Mouse (Mus musculus) central nervous system, embryonic 14 days (tissue): ENCODE results near the gene Zfp335. TPM values are rescaled to one million over a fixed set of nuclear protein-coding genes. Genes with fewer than 3 reads are reported as not detected.

Experiments
- polyA plus RNA-seq: library from polyadenylated mRNA; depleted of rRNA; stranded (reverse); fragments of >200 nt; gene quantifications from 2 replicates; pipeline ENCODE4 v1.2.3, GENCODE M21; 2012; rRNA removed

Zfp335 gene
- polyA plus RNA-seq = 38.2 and 41.2 TPM in 2 replicates

DNA sequence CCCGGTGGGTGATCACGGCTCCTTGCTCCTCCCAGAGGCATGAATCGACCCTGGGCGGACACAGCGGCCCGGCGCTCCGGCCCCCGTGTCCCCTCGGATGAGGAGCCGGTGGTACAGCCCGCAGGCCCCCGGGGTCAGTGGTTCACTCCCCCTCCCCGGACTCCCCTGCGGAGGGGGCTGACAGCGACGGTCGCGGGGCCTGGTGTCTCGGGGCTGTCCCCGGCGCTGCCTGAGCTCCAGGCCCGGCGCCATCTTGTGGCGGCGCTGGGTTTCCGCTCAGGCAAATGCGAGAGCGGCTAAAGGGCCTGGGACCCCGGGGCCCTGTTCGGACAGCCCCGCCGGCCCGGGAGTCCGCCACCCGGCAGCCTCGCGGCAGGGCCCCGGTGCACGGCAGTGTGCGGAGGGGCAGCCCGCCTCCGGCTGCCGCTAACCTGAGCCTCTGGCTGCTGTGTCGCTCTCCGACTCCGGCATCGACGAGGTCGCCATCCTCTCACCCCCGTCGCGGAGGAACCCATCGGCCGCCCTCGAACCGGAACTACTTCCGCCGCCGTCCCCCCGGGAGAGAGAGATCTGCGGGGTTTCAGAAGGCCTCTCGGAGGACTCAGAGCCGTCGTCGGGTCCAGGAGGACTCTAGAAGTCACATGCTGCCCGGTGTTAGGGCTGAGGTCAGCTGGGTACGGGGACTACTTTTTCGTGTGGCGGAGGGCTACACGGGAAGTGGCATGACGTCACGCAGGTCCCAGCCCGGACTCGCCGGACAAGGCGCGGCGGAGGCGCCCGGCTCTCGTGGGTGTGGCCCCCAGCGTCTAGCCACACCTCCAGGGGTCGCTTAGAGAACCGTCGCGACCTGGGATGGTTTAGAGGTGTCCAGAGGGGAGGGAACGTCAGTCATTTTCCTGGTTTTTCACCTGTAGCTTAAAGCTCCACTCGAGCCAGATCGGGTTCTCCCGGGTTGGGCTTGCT, at the start of gene Zfp335:
Gene Zfp335, minus strand, starts transcription at position 672 of the 963 bp plus-strand sequence.

DNA sequence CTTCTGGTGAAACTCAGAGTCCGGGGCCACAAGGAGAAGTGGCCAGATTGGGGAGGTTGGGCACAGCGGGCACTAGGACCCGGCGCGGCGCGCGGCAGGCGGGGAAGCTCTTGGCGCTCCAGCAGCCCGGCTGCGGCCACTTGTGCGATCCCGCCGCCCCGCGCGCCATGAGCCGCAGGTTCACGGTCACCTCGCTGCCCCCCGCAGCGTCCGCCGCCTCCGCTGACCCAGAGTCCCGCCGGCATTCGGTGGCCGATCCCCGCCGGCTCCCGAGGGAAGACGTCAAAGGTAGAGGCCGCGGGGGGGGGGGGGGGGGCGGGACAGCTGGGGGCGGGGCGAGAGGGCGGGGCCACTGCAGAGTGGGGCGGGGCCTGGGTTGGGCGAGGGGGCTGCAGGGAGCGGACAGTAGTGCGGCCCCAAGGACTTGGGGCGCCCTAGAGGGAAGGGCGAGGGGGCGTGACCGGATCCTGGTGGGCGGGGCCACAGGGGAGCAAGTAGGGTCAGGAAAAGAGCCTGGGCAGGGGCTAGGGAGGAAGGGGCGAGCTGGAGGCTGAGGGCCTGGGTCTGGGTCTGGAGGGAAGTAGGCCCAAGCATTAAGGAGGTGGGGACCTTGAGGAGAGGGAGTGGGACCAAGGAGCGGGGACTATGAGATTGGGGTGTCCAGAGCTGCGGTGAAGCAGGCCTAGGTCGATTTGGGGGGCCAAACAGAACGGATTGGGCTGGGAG, 49.3 kb upstream of the Zfp335 start, which contains the start of gene Slc12a5:
Gene Slc12a5, plus strand, starts transcription at position 87 of the 726 bp plus-strand sequence.

DNA sequence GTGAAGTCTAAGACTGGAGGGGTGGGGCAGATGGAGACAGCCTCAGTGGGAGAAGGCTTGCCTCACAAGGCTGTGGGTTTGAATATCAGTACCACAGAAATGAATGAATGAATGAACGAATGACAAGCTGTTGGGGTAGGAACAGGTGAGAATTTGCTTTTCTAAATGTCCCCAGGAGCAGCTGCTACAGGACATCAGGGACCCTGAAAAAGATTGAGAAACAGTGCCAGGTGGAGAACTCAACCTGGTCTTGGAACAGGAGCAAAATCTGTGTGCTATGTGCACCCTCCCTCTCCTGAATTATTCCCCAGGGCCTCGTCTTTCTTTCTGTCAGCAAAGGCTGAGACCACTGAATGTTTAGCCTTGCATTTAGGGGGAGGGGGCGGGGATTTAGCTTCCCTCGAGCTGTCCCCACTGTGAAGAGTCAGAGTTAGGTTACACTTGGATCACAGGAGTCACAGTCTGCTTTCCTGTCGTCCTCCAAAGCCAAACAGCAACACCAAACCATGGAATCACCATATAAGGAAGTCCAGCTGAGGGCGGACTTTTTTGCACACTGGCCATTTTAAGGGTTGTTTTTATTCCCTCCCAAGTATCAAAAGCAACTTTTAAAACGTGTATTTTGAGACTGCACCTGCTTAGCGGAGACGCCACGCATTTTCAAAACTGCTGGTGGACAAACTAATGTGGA, 28.7 kb upstream of the Zfp335 start, which contains the start of gene Mmp9:
Gene Mmp9, plus strand, starts transcription at position 641 of the 691 bp plus-strand sequence.

DNA sequence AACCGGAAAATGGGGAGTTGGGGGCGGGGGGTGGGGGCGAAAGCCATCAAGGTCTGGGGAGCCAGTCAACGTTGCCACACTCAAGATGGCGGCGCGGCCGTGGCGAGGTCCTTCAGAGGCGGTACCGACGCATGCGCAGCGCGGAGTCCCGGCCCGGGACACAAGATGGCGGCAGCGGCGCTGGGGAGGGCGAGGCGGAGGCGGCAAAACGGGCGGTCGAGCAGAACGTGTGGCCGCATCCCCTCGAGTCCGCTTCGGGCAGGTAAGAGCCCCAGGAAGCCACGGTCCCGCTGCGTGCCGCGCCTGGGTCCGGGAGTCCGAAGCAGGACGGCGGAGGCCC, 32.4 kb downstream of the Zfp335 start, which contains the start of gene Pcif1:
Gene Pcif1, plus strand, starts transcription at position 77 of the 340 bp plus-strand sequence.

DNA sequence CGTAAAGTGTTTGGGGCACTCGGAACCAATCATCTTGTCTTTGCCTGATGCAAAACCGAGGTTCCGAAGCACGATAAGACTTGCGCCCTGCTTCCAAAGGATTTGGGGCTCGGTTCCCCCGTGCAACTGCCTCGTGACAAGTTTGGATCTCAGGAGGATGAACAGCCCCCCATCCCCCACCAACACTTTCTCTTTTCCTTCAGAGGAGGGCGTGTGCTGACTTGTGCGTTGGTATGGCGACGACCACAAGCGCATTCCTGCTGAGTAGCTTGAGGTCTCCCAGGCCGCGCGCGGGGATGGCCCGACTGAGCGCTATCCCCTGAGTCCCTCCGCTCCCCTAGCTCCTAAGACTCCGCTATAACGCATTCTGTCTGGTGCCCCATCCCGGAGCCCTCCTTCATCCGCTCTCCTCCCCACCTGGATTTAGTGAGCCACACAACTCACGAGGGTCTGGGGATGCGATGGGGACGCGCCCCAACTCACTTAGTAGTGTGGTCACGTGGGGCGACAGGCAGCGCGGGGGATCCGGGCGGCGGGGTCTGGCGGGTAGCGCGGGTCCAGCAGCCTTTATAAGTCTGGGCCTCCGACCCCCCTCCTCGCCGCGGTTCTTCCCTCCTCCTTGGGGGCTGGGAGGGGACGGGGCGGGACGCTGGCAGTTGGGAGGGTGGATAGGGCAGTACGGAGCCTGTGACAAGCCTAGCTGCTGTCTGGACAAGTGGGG, 54.3 kb downstream of the Zfp335 start, which contains the start of gene Pltp:
Gene Pltp, minus strand, starts transcription at position 611 of the 721 bp plus-strand sequence.

Other genes with a start within 250 kb of the Zfp335 start
- gene Wfdc11, start 237.7 kb downstream of the Zfp335 start, polyA plus RNA-seq = not detected in 2 replicates
- gene Wfdc13, start 226.7 kb downstream of the Zfp335 start, polyA plus RNA-seq = not detected in 2 replicates
- gene Spint4, start 213.3 kb downstream of the Zfp335 start, polyA plus RNA-seq = not detected in 2 replicates
- not detected in 2 replicates for gene Spint5, start 196.5 kb downstream of the Zfp335 start, polyA plus RNA-seq
- gene Wfdc3, start 165.8 kb downstream of the Zfp335 start, polyA plus RNA-seq = 1.0 and 1.1 TPM in 2 replicates
- 60.1 and 64.9 TPM in 2 replicates for gene Dnttip1, start 165.8 kb downstream of the Zfp335 start, polyA plus RNA-seq
- gene Ube2c, start 141.9 kb downstream of the Zfp335 start, polyA plus RNA-seq = 143 and 191 TPM in 2 replicates
- gene Tnnc2, start 131.8 kb downstream of the Zfp335 start, polyA plus RNA-seq = 0.54 and 60.3 TPM in 2 replicates
- gene Snx21, start 125.9 kb downstream of the Zfp335 start, polyA plus RNA-seq = 20.5 and 22.1 TPM in 2 replicates
- 30.2 and 33.6 TPM in 2 replicates for gene Acot8, start 106.9 kb downstream of the Zfp335 start, polyA plus RNA-seq
- gene Zswim3, start 106.7 kb downstream of the Zfp335 start, polyA plus RNA-seq = 8.6 and 9.6 TPM in 2 replicates
- 11.8 and 12.3 TPM in 2 replicates for gene Zswim1, start 89.1 kb downstream of the Zfp335 start, polyA plus RNA-seq
- gene Spata25, start 83.2 kb downstream of the Zfp335 start, polyA plus RNA-seq = 0.31 and 0.49 TPM in 2 replicates
- 126 and 143 TPM in 2 replicates for gene Ctsa, start 78.9 kb downstream of the Zfp335 start, polyA plus RNA-seq
- gene Neurl2, start 78.3 kb downstream of the Zfp335 start, polyA plus RNA-seq = 4.2 and 5.6 TPM in 2 replicates
- gene Pltp, start 54.0 kb downstream of the Zfp335 start, polyA plus RNA-seq = 62.6 and 75.4 TPM in 2 replicates
- gene Pcif1, start 32.5 kb downstream of the Zfp335 start, polyA plus RNA-seq = 49.4 and 52.0 TPM in 2 replicates
- 17.1 and 19.8 TPM in 2 replicates for gene Mmp9, start 29.0 kb upstream of the Zfp335 start, polyA plus RNA-seq
- gene Slc12a5, start 49.0 kb upstream of the Zfp335 start, polyA plus RNA-seq = 68.2 and 75.9 TPM in 2 replicates
- gene Ncoa5, start 123.1 kb upstream of the Zfp335 start, polyA plus RNA-seq = 113 and 127 TPM in 2 replicates
- gene Cd40, start 143.9 kb upstream of the Zfp335 start, polyA plus RNA-seq = 9.4 and 9.7 TPM in 2 replicates
- not detected in 2 replicates for gene 1700025C18Rik, start 179.0 kb upstream of the Zfp335 start, polyA plus RNA-seq